Mouse (Mus musculus) forebrain, embryonic 10.5 days (tissue): ENCODE measurements around the gene Grid2. TPM values are rescaled to one million over a fixed set of nuclear protein-coding genes. Genes with fewer than 3 reads are reported as not detected.

Source experiments
- DNase-seq: peaks from one replicate; pipeline ENCODE4 v3.0.0-alpha.2; 2017; ENCODE audit warnings: low spot score; ENCODE audit errors: extremely low spot score
- H3K27ac ChIP-seq: fragments of 300-500 bp; sonication (generic); 2 replicates; pipeline ENCODE4 v1.5.1; 2016; ENCODE audit warnings: mild to moderate bottlenecking
- H3K27me3 ChIP-seq: fragments of 300-500 bp; sonication (generic); 2 replicates; pipeline ENCODE4 v1.6.1; 2016; ENCODE audit warnings: mild to moderate bottlenecking; ENCODE audit not compliant: poor library complexity, severe bottlenecking
- H3K36me3 ChIP-seq: fragments of 300-500 bp; sonication (generic); replicated peaks from 2 replicates; pipeline ENCODE4 v1.6.1; 2016; ENCODE audit warnings: mild to moderate bottlenecking, moderate library complexity
- H3K4me1 ChIP-seq: fragments of 300-500 bp; sonication (generic); 2 replicates; pipeline ENCODE4 v1.6.1; 2016
- H3K4me3 ChIP-seq: fragments of 300-500 bp; sonication (generic); 2 replicates; pipeline ENCODE4 v1.5.1; 2016; ENCODE audit warnings: mild to moderate bottlenecking, moderate library complexity
- H3K9me3 ChIP-seq: fragments of 300-500 bp; sonication (generic); 2 replicates; pipeline ENCODE4 v1.6.1; 2016; ENCODE audit warnings: mild to moderate bottlenecking, moderate library complexity
- WGBS: fragments of 180-500 bp; shearing (Covaris S2); methylation state at CpG from one replicate; pipeline ENCODE4 v1.1.7; 2016; 5-methylcytosine and 5-hydroxymethylcytosine counted together
- polyA plus RNA-seq: library from polyadenylated mRNA; unstranded; fragments of >200 nt; fragmentation: Nextera tagmentation; extraction: Ambion mirVana; gene quantifications from 2 replicates; pipeline ENCODE4 v1.2.1, GENCODE M21; 2016

Grid2 gene
- polyA plus RNA-seq, 1 experiment from 2014 or later: 0.50 TPM

DNA sequence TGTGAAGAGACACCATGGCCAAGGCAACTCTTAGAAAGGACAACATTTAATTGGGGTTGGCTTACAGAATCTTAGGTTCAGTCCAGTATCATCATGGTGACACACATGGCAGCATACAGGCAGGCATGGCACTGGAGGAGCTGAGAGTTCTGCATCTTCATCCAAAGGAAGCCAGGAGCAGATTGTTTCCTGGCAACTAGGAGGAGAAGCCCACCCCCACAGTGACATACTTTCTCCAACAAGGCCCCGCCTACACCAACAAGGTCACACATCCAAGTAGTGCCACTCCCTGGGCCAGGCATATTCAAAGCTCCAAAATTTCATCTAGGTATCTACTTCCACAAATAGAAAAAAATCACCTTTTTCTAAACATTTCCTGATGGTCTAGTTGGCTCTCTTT is 1351.4 kb downstream of the Grid2 start:
- WGBS: 100% methylated on average over 1 of the region's 1 CpGs
- DNase-seq: no peak
- H3K36me3 ChIP-seq: no peaks in the 10 kb centered on the region
- no peak overlapping the region for H3K27ac ChIP-seq
- H3K9me3 ChIP-seq: no peaks in the 10 kb centered on the region
- H3K27me3 ChIP-seq: no peaks in the 10 kb centered on the region
- no peaks in the 10 kb centered on the region for H3K4me1 ChIP-seq
- no peak overlapping the region for H3K4me3 ChIP-seq

GRCm38 (mm10) chr6:64607942-64608341 is 1352.3 kb downstream of the Grid2 start:
- 17% methylated on average over 1 of the region's 1 CpGs for WGBS
- H3K9me3 ChIP-seq: no peaks in the 10 kb centered on the region
- H3K4me1 ChIP-seq: no peaks in the 10 kb centered on the region
- H3K27ac ChIP-seq: no peak overlapping the region
- no peaks in the 10 kb centered on the region for H3K27me3 ChIP-seq
- no peak for DNase-seq
- no peaks in the 10 kb centered on the region for H3K36me3 ChIP-seq
- no peak overlapping the region for H3K4me3 ChIP-seq

- Histone ChIP-seq H3K27me3 (no peaks in the 10 kb centered on the region), H3K9me3 (no peaks in the 10 kb centered on the region), H3K36me3 (no peaks in the 10 kb centered on the region), H3K4me1 (no peaks in the 10 kb centered on the region), H3K4me3 (no peak overlapping the region), H3K27ac (no peak overlapping the region)
- DNase-seq: no peak
- WGBS: 88% methylated on average over 4 of the region's 4 CpGs
Measured at GRCm38 (mm10) chr6:64616843-64617242, 1361.2 kb downstream of the Grid2 start.

DNA sequence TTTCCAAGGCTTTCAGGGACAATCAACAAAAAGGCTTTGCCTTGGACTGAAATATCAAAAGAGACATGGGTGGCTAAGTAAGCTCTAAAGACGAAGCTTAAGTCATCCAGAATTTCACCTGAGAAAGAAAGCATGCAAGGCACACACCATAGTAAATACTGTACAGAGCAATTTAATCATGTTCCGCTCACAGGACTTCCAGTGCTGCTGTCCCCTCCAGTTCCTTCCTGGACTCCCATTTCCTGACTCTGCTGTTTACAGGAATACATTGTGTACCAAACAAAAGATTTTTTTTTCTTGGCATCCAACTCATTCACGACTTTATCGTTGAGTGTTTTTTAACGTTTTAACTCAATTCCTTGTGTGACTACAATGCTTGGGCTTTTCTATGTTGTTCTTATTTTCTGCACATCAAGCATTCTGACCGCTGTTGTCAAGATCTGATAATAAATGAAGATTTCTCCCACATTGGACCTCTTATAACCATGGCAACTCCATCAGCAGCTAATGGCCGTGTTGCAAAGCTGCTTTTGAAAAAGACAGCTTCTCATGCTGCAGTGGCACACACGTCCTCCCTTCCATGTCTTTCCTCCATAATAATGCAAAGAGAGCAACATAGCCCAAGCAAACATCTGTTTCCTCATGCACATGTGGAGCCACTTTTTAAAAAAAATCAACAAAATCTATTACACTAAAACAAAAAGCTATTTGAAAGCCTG is 1361.9 kb downstream of the Grid2 start:
- H3K4me1 ChIP-seq: no peaks in the 10 kb centered on the region
- no peak for DNase-seq
- H3K27me3 ChIP-seq: no peaks in the 10 kb centered on the region
- H3K27ac ChIP-seq: no peak overlapping the region
- H3K36me3 ChIP-seq: no peaks in the 10 kb centered on the region
- WGBS: 84% methylated on average over 8 of the region's 8 CpGs
- no peaks in the 10 kb centered on the region for H3K9me3 ChIP-seq
- no peak overlapping the region for H3K4me3 ChIP-seq

GRCm38 (mm10) chr6:64623404-64623803 is 1367.7 kb downstream of the Grid2 start:
- H3K4me1 ChIP-seq: no peaks in the 10 kb centered on the region
- WGBS: 58% methylated on average over 3 of the region's 3 CpGs
- no peak overlapping the region for H3K4me3 ChIP-seq
- H3K9me3 ChIP-seq: no peaks in the 10 kb centered on the region
- no peak overlapping the region for H3K27ac ChIP-seq
- no peaks in the 10 kb centered on the region for H3K36me3 ChIP-seq
- DNase-seq: no peak
- H3K27me3 ChIP-seq: no peaks in the 10 kb centered on the region

DNA sequence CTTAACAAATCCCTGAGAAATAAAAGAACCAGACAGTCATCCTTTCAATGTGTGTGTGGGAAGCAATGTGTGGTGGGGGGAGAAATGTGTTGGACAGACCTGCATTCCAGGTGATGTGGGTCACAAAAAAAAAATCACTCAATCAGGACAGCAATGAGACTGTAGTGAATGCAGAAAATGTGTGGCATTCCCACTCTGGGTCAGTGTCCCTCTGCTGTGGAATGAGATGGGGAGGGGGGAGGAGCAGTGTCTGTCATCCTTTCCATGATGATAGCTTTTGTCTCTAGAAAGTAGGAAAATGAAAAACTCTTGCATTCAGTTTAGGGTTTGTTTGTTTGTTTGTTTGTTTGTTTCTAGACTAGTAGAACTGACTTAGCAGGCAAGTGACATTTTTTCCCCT is 1392.0 kb downstream of the Grid2 start:
- no peak overlapping the region for H3K27ac ChIP-seq
- no peak overlapping the region for H3K4me3 ChIP-seq
- peaks cover 37% of the 10 kb centered on the region for H3K4me1 ChIP-seq
- no peaks in the 10 kb centered on the region for H3K9me3 ChIP-seq
- no peaks in the 10 kb centered on the region for H3K36me3 ChIP-seq
- no peak for DNase-seq
- no peaks in the 10 kb centered on the region for H3K27me3 ChIP-seq

- 44% methylated on average over 8 of the region's 8 CpGs for WGBS
- Histone ChIP-seq H3K4me1 (peaks cover 37% of the 10 kb centered on the region), H3K36me3 (no peaks in the 10 kb centered on the region), H3K27ac (no peak overlapping the region), H3K9me3 (no peaks in the 10 kb centered on the region), H3K4me3 (no peak overlapping the region), H3K27me3 (no peaks in the 10 kb centered on the region)
- no peak for DNase-seq
Measured at GRCm38 (mm10) chr6:64648196-64648595, 1392.5 kb downstream of the Grid2 start.

- H3K4me1 ChIP-seq: peaks cover 37% of the 10 kb centered on the region
- H3K4me3 ChIP-seq: peak overlapping the region; percentile 43
- H3K27me3 ChIP-seq: no peaks in the 10 kb centered on the region
- 23% methylated on average over 20 of the region's 20 CpGs for WGBS
- H3K27ac ChIP-seq: peak overlapping the region; percentile 64
- H3K36me3 ChIP-seq: no peaks in the 10 kb centered on the region
- DNase-seq: peak; percentile 59
- H3K9me3 ChIP-seq: no peaks in the 10 kb centered on the region
Measured at GRCm38 (mm10) chr6:64649296-64650226, 1393.9 kb downstream of the Grid2 start.

DNA sequence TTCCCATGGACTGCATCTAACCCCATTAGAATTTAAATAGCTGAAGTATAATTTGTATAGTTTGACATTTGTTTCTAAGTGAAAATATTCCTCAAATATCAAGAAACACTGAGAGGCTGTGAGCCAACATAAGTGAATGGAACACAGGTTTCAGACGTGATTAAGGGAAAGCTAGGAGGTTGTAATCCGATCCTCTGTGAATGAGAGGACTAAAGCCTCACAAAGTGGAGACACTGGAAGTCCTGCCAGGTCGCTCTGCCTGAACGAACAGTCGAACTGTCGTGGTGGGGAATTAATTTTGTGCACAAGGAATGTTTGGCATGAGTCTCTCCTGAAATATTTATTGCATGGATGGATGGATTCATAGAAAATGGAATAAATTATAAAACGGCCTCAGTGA is 1395.1 kb downstream of the Grid2 start:
- no peaks in the 10 kb centered on the region for H3K27me3 ChIP-seq
- no peak overlapping the region for H3K4me3 ChIP-seq
- H3K4me1 ChIP-seq: peaks cover 37% of the 10 kb centered on the region
- H3K36me3 ChIP-seq: no peaks in the 10 kb centered on the region
- WGBS: 15% methylated on average over 7 of the region's 7 CpGs
- no peak for DNase-seq
- H3K27ac ChIP-seq: 0 out of 2 replicates have a peak overlapping the region, but pooled peaks have one; percentile 6
- H3K9me3 ChIP-seq: no peaks in the 10 kb centered on the region

- no peak overlapping the region for H3K4me3 ChIP-seq
- WGBS: 84% methylated on average over 3 of the region's 3 CpGs
- no peaks in the 10 kb centered on the region for H3K9me3 ChIP-seq
- no peaks in the 10 kb centered on the region for H3K27me3 ChIP-seq
- H3K4me1 ChIP-seq: no peaks in the 10 kb centered on the region
- no peak overlapping the region for H3K27ac ChIP-seq
- no peaks in the 10 kb centered on the region for H3K36me3 ChIP-seq
- no peak for DNase-seq
Measured at GRCm38 (mm10) chr6:64671010-64671409, 1415.3 kb downstream of the Grid2 start.

DNA sequence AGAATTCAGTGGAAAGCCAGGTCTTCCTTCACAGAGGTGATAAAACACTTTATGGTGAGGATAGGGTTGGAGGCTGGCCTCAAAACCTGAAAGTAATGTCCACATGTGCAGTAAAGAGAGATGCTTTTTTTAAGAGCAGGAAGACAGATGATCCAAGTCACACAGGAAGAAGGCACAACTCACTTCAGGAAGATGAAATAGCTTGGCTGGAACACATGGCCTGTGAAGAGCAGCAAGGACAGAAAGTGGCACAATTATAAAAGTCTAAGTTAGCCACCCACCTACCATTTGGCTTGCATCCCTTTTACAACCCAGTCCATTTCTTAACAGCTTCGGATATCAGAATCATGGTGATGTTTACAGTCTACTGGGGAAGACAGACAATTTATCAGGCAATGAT is 1423.1 kb downstream of the Grid2 start:
- no peak overlapping the region for H3K27ac ChIP-seq
- H3K4me3 ChIP-seq: no peak overlapping the region
- no peaks in the 10 kb centered on the region for H3K36me3 ChIP-seq
- no peaks in the 10 kb centered on the region for H3K27me3 ChIP-seq
- 91% methylated on average over 1 of the region's 1 CpGs for WGBS
- DNase-seq: no peak
- no peaks in the 10 kb centered on the region for H3K4me1 ChIP-seq
- H3K9me3 ChIP-seq: no peaks in the 10 kb centered on the region

- H3K9me3 ChIP-seq: no peaks in the 10 kb centered on the region
- no peaks in the 10 kb centered on the region for H3K36me3 ChIP-seq
- no peak overlapping the region for H3K27ac ChIP-seq
- H3K27me3 ChIP-seq: peaks cover 35% of the 10 kb centered on the region
- no peak overlapping the region for H3K4me3 ChIP-seq
- peaks cover 15% of the 10 kb centered on the region for H3K4me1 ChIP-seq
- 37% methylated on average over 9 of the region's 9 CpGs for WGBS
- peak; percentile 40 for DNase-seq
Measured at GRCm38 (mm10) chr6:64683974-64684373, 1428.3 kb downstream of the Grid2 start.

DNA sequence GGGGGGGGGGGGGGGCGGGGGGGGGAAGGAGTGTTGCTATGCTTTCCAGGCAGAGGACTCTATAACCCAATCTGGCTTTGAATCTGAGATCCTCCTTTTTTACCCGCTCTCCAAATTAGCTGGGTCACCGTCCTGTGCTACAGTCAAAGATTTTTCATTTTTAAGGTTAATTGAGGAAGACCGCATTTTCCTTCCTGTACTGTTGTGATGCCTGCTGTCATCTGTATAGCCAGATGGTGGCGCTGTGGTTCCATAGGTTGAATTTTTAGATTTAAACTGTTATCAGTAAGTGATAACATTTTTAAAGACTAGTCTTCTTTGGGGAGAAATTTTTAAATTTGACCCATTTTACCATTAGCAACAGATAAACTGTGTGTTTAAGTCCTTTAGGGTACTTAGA is 1429.3 kb downstream of the Grid2 start:
- Histone ChIP-seq H3K4me3 (no peak overlapping the region), H3K36me3 (no peaks in the 10 kb centered on the region)
- 10% methylated on average over 5 of the region's 5 CpGs for WGBS

More for the DNA sequence above, 1429.3 kb downstream of the Grid2 start:
- no peaks in the 10 kb centered on the region for H3K9me3 ChIP-seq
- peaks cover 15% of the 10 kb centered on the region for H3K4me1 ChIP-seq
- peak; percentile 39 for DNase-seq
- H3K27me3 ChIP-seq: peaks cover 37% of the 10 kb centered on the region
- no peak overlapping the region for H3K27ac ChIP-seq
